Mouse (Mus musculus) MEL (cell line): ENCODE results near the gene Ddit4l. TPM values are rescaled to one million over a fixed set of nuclear protein-coding genes. Genes with fewer than 3 reads are reported as not detected.

Experiments used
- DNase-seq: peaks from one replicate; pipeline ENCODE4 v3.0.0; 2011; ENCODE audit warnings: low read depth, low spot score
- H3K27ac ChIP-seq: 2 replicates; pipeline ENCODE4 v1.5.1; 2012; ENCODE audit warnings: low read depth, mild to moderate bottlenecking, control low read depth, low read length, moderate library complexity; ENCODE audit not compliant: control insufficient read depth
- H3K27me3 ChIP-seq, 2 experiments: fragments of 150-350 bp in 1 of 2; sonication (generic) in 1 of 2; 2 replicates each; pipeline ENCODE4 v1.6.1; 2012; ENCODE audit warnings: low read length in 2 of 2, mild to moderate bottlenecking in 2 of 2, improper control_type of control experiment in 1 of 2, moderate library complexity in 1 of 2; ENCODE audit not compliant: insufficient read depth in 2 of 2, control insufficient read depth in 1 of 2
- H3K36me3 ChIP-seq, 2 experiments: 2 replicates each; pipeline ENCODE4 v1.6.1; 2012 to 2014; ENCODE audit warnings: low read length in 2 of 2, improper control_type of control experiment in 1 of 2, inconsistent platforms in 1 of 2, mild to moderate bottlenecking in 1 of 2; ENCODE audit not compliant: insufficient read depth in 2 of 2, control insufficient read depth in 1 of 2
- H3K4me1 ChIP-seq, 2 experiments: fragments of 150-350 bp in 1 of 2; sonication (generic) in 1 of 2; 2 replicates each; pipeline ENCODE4 v1.6.1; 2012; ENCODE audit warnings: low read length in 2 of 2, improper control_type of control experiment in 1 of 2, mild to moderate bottlenecking in 1 of 2; ENCODE audit not compliant: insufficient read depth in 2 of 2, control insufficient read depth in 1 of 2
- H3K4me3 ChIP-seq, 2 experiments: fragments of 150-350 bp in 1 of 2; sonication (generic) in 1 of 2; 2 replicates each; pipeline ENCODE4 v1.5.1; 2012; ENCODE audit warnings: low read depth in 2 of 2, low read length in 2 of 2, mild to moderate bottlenecking in 2 of 2, moderate library complexity in 2 of 2, control low read depth in 1 of 2, improper control_type of control experiment in 1 of 2; ENCODE audit not compliant: control insufficient read depth in 1 of 2, insufficient read depth in 1 of 2
- H3K79me2 ChIP-seq: 2 replicates; pipeline ENCODE4 v1.6.1; 2012; ENCODE audit warnings: mild to moderate bottlenecking, low read length, moderate library complexity; ENCODE audit not compliant: control insufficient read depth, poor library complexity, insufficient read depth
- H3K9ac ChIP-seq: 2 replicates; pipeline ENCODE4 v1.6.1; 2012; ENCODE audit warnings: low read depth, mild to moderate bottlenecking, control low read depth, low read length, moderate library complexity; ENCODE audit not compliant: control insufficient read depth, poor library complexity, severe bottlenecking
- H3K9me3 ChIP-seq: fragments of 150-350 bp; sonication (generic); replicated peaks from 2 replicates; pipeline ENCODE4 v1.6.1; 2012; ENCODE audit warnings: mild to moderate bottlenecking, low read length, improper control_type of control experiment, moderate library complexity; ENCODE audit not compliant: insufficient read depth
- CHD1 ChIP-seq: IDR thresholded peaks from 2 replicates; pipeline ENCODE4 v1.6.1; 2012; ENCODE audit warnings: low read depth, mild to moderate bottlenecking, inconsistent platforms, low read length, improper control_type of control experiment
- CHD2 ChIP-seq: IDR thresholded peaks from 2 replicates; pipeline ENCODE4 v1.6.1; 2011; ENCODE audit warnings: low read length, improper control_type of control experiment
- E2F4 ChIP-seq: IDR thresholded peaks from 2 replicates; pipeline ENCODE4 v1.6.1; 2011; ENCODE audit warnings: low read depth, low read length, improper control_type of control experiment, borderline replicate concordance
- ETS1 ChIP-seq: IDR thresholded peaks from 2 replicates; pipeline ENCODE4 v1.6.1; 2012; ENCODE audit warnings: low read depth, mild to moderate bottlenecking, inconsistent platforms, low read length, improper control_type of control experiment, moderate library complexity
- GATA1 ChIP-seq: IDR thresholded peaks from 2 replicates; pipeline ENCODE4 v1.6.1; 2011; ENCODE audit warnings: low read depth, low read length, improper control_type of control experiment
- JUND ChIP-seq: IDR thresholded peaks from 2 replicates; pipeline ENCODE4 v1.6.1; 2011; ENCODE audit warnings: low read depth, mild to moderate bottlenecking, improper control_type of control experiment, low read length
- MAFK ChIP-seq: IDR thresholded peaks from 2 replicates; pipeline ENCODE4 v1.6.1; 2011; ENCODE audit warnings: low read depth, mild to moderate bottlenecking, low read length, improper control_type of control experiment, borderline replicate concordance
- MAZ ChIP-seq: IDR thresholded peaks from 2 replicates; pipeline ENCODE4 v1.6.1; 2012; ENCODE audit warnings: low read depth, mild to moderate bottlenecking, inconsistent platforms, low read length, improper control_type of control experiment
- MEF2A ChIP-seq: IDR thresholded peaks from 2 replicates; pipeline ENCODE4 v1.6.1; 2014; ENCODE audit warnings: low read depth, mild to moderate bottlenecking, inconsistent platforms, low read length, improper control_type of control experiment; ENCODE audit not compliant: poor library complexity, insufficient replicate concordance, severe bottlenecking; ENCODE audit errors: extremely low read depth
- MYB ChIP-seq: IDR thresholded peaks from 2 replicates; pipeline ENCODE4 v1.6.1; 2011; ENCODE audit warnings: mild to moderate bottlenecking, low read depth, low read length, improper control_type of control experiment
- NELFE ChIP-seq: IDR thresholded peaks from 2 replicates; pipeline ENCODE4 v1.6.1; 2011; ENCODE audit warnings: low read depth, low read length, improper control_type of control experiment
- NRF1 ChIP-seq: IDR thresholded peaks from 2 replicates; pipeline ENCODE4 v1.6.1; 2014; ENCODE audit warnings: low read depth, mild to moderate bottlenecking, inconsistent platforms, low read length, improper control_type of control experiment, moderate library complexity; ENCODE audit not compliant: poor library complexity, insufficient read depth, severe bottlenecking
- POLR2A ChIP-seq, 2 experiments: IDR thresholded peaks; 2 replicates each; pipeline ENCODE4 v1.6.1; 2011 to 2012; ENCODE audit warnings: low read length in 2 of 2, mild to moderate bottlenecking in 2 of 2, control low read depth in 1 of 2, improper control_type of control experiment in 1 of 2, low read depth in 1 of 2, moderate library complexity in 1 of 2; ENCODE audit not compliant: control insufficient read depth in 1 of 2, insufficient read depth in 1 of 2, poor library complexity in 1 of 2
- POLR2AphosphoS2 ChIP-seq: IDR thresholded peaks from 2 replicates; pipeline ENCODE4 v1.6.1; 2011; ENCODE audit warnings: low read length, improper control_type of control experiment
- POLR2AphosphoS5 ChIP-seq: IDR thresholded peaks from 2 replicates; pipeline ENCODE4 v1.6.1; 2012; ENCODE audit warnings: low read depth, borderline replicate concordance, mild to moderate bottlenecking, inconsistent platforms, low read length, moderate library complexity, mixed read lengths
- RAD21 ChIP-seq: IDR thresholded peaks from 2 replicates; pipeline ENCODE4 v1.6.1; 2011; ENCODE audit warnings: mild to moderate bottlenecking, low read depth, low read length, improper control_type of control experiment
- RCOR1 ChIP-seq: IDR thresholded peaks from 2 replicates; pipeline ENCODE4 v1.6.1; 2012; ENCODE audit warnings: low read depth, mild to moderate bottlenecking, inconsistent platforms, low read length, improper control_type of control experiment
- SIN3A ChIP-seq: IDR thresholded peaks from 2 replicates; pipeline ENCODE4 v1.6.1; 2012; ENCODE audit warnings: low read length, improper control_type of control experiment, inconsistent platforms
- SMC3 ChIP-seq: IDR thresholded peaks from 2 replicates; pipeline ENCODE4 v1.6.1; 2011; ENCODE audit warnings: low read depth, low read length, improper control_type of control experiment
- UBTF ChIP-seq: IDR thresholded peaks from 2 replicates; pipeline ENCODE4 v1.6.1; 2012; ENCODE audit warnings: low read depth, mild to moderate bottlenecking, inconsistent platforms, low read length, improper control_type of control experiment, moderate library complexity, borderline replicate concordance; ENCODE audit not compliant: insufficient read depth
- USF1 ChIP-seq: IDR thresholded peaks from 2 replicates; pipeline ENCODE4 v1.6.1; 2014; ENCODE audit warnings: low read depth, mild to moderate bottlenecking, inconsistent platforms, low read length, improper control_type of control experiment, moderate library complexity
- USF2 ChIP-seq, 2 experiments: IDR thresholded peaks; 2 replicates each; pipeline ENCODE4 v1.6.1; 2011 to 2012; ENCODE audit warnings: improper control_type of control experiment in 2 of 2, low read length in 2 of 2, borderline replicate concordance in 1 of 2, inconsistent platforms in 1 of 2, low read depth in 1 of 2, mild to moderate bottlenecking in 1 of 2; ENCODE audit not compliant: insufficient read depth in 1 of 2
- ZC3H11A ChIP-seq: IDR thresholded peaks from 2 replicates; pipeline ENCODE4 v1.6.1; 2012; ENCODE audit warnings: low read depth, mild to moderate bottlenecking, inconsistent platforms, low read length, improper control_type of control experiment
- ZKSCAN1 ChIP-seq: IDR thresholded peaks from 2 replicates; pipeline ENCODE4 v1.6.1; 2012; ENCODE audit warnings: low read depth, mild to moderate bottlenecking, inconsistent platforms, low read length, improper control_type of control experiment, moderate library complexity
- ZMIZ1 ChIP-seq: IDR thresholded peaks from 2 replicates; pipeline ENCODE4 v1.6.1; 2012; ENCODE audit warnings: low read depth, mild to moderate bottlenecking, inconsistent platforms, low read length, improper control_type of control experiment, moderate library complexity
- ZNF384 ChIP-seq: IDR thresholded peaks from 2 replicates; pipeline ENCODE4 v1.6.1; 2012; ENCODE audit warnings: low read depth, mild to moderate bottlenecking, inconsistent platforms, low read length, improper control_type of control experiment
- polyA plus RNA-seq, 2 experiments: library from polyadenylated mRNA; stranded (reverse) in 1 of 2; unstranded in 1 of 2; fragments of >175 nt in 1 of 2; fragments of >200 nt in 1 of 2; gene quantifications; 2 replicates each; pipeline versions ENCODE4 v1.2.1 to v1.2.4; 2012; ENCODE audit warnings: low replicate concordance in 2 of 2, low read depth in 1 of 2; ENCODE audit not compliant: insufficient read length in 2 of 2, insufficient read depth in 1 of 2, missing spikeins in 1 of 2
- total RNA-seq: library from RNA; depleted of rRNA; stranded (reverse); fragments of 300-350 nt; gene quantifications from 2 replicates; pipeline ENCODE4 v1.2.3, GENCODE M21; 2012

The Ddit4l gene
- total and polyA plus RNA-seq, 3 experiments, result not detected

GRCm38 (mm10) chr3:137633726-137634125 lies 12.3 kb downstream of the Ddit4l start:
- H3K4me3 ChIP-seq, result no peak overlapping the region
- H3K4me1 ChIP-seq, result no peaks in the 10 kb centered on the region
- no peak for DNase-seq
- no peaks in the 10 kb centered on the region for H3K79me2 ChIP-seq
- H3K9me3 ChIP-seq, result no peaks in the 10 kb centered on the region
- H3K9ac ChIP-seq, result no peak overlapping the region
- no peak overlapping the region for H3K27ac ChIP-seq
- no peaks in the 10 kb centered on the region for H3K27me3 ChIP-seq
- H3K36me3 ChIP-seq, result no peaks in the 10 kb centered on the region
- TF ChIP-seq E2F4 (no peak), USF1 (no peak), JUND (no peak), POLR2AphosphoS5 (no peak), MAFK (no peak), ZMIZ1 (no peak), CHD1 (no peak), ZKSCAN1 (no peak), UBTF (no peak), NELFE (no peak), SIN3A (no peak), USF2 (IDR thresholded peaks at IDR 0.05; ENCODE audit: borderline replicate concordance in 1 of 2, insufficient read depth in 1 of 2, low read depth in 1 of 2, low read length in 2 of 2) (no peak)

GRCm38 (mm10) chr3:137636571-137636970 lies 15.2 kb downstream of the Ddit4l start:
- Histone ChIP-seq H3K4me1 (no peaks in the 10 kb centered on the region), H3K4me3 (no peak overlapping the region), H3K79me2 (no peaks in the 10 kb centered on the region), H3K9me3 (no peaks in the 10 kb centered on the region), H3K9ac (no peak overlapping the region), H3K36me3 (no peaks in the 10 kb centered on the region), H3K27me3 (no peaks in the 10 kb centered on the region), H3K27ac (no peak overlapping the region)
- no peak for TF ChIP-seq POLR2A (IDR thresholded peaks at IDR 0.05; ENCODE audit: control insufficient read depth in 1 of 2, insufficient read depth in 1 of 2, low read depth in 1 of 2, low read length in 2 of 2, poor library complexity in 1 of 2)
- no peak for TF ChIP-seq MAZ
- TF ChIP-seq ZC3H11A, result no peak
- TF ChIP-seq NELFE, result no peak
- no peak for TF ChIP-seq NRF1
- no peak for TF ChIP-seq ZNF384
- no peak for TF ChIP-seq ETS1
- no peak for TF ChIP-seq USF1
- TF ChIP-seq CHD1, result no peak
- no peak for TF ChIP-seq CHD2
- no peak for TF ChIP-seq RCOR1
- TF ChIP-seq MYB, result no peak
- TF ChIP-seq UBTF, result no peak
- no peak for TF ChIP-seq RAD21
- no peak for TF ChIP-seq POLR2AphosphoS2
- TF ChIP-seq SMC3, result no peak
- TF ChIP-seq ZKSCAN1, result no peak
- TF ChIP-seq GATA1, result no peak
- no peak for TF ChIP-seq MEF2A
- no peak for DNase-seq
